Mouse (Mus musculus): ENCODE measurements around the gene Olfr609. TPM values are rescaled to one million over a fixed set of nuclear protein-coding genes. Genes with fewer than 3 reads are reported as not detected.

Olfr609 gene
- total RNA-seq (2023), result not detected in 4 replicates

DNA sequence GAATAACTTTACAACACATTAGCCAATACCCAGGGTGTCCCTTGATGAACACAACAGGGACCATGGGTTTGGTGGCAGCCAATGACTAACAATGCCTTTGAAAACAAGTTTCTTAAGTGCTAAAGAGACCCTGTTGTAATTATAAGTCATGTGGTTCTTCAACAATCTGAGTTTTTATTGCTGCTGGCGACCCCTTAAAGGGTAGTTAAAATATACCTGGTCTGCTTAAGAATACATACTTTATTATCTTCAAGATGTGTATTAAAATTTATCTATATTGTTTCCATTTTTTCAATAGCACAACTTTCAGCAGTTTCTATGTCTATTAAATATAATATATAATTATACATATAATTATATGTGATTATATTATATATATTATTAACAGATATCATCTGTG, at the start of gene Olfr609:
Gene Olfr609 (minus strand): TSS at position 101 of the 400 bp plus-strand sequence.

DNA sequence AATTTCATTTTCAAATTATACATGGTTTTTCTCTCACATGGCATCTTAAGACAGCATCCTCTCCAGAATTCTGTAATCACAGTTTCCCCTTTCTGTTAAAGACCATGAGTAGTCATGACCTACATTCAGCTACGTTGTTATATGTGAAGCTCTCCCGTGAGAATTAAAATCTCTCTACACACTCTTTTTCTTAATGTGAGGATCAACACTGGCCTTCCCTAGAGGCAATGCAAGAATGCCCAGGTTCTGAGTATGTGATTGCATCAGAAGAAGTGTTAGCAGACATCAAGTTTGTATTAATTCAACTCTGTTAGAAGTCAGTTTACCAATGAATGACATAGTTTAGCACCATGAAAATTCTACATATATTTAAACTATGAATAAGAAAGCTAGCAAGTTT, 44.8 kb upstream of the Olfr609 start, which contains the start of gene Olfr612:
Gene Olfr612 (minus strand): TSS at position 101 of the 400 bp plus-strand sequence.

DNA sequence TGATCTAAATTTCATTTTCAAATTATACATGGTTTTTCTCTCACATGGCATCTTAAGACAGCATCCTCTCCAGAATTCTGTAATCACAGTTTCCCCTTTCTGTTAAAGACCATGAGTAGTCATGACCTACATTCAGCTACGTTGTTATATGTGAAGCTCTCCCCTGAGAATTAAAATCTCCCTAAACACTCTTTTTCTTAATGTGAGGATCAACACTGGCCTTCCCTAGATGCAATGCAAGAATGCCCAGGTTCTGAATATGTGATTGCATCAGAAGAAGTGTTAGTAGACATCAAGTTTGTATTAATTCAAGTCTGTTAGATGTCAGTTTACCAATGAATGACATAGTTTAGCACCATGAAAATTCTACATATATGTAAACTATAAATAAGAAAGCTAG, 22.9 kb upstream of the Olfr609 start, which contains the start of gene Olfr611:
Gene Olfr611 (minus strand): TSS at position 101 of the 400 bp plus-strand sequence.

DNA sequence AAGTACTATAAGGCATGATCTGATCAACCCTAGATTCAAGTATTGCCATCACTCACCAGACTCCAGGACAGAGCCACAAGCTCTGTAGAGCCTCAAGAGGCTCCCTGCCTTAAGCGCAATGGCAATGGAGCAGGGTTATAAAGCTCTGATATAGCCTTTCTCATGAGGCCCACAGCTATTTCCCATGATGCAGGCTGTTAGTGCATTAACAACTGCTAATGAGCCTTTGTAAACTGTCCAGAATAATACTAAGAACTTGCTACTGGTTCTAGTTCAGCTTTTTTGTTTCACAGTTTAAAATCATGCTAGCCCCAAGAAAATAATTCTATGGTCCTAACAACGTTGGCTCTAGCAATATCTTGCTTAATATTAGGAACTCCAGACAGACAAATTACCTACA, 14.2 kb upstream of the Olfr609 start, which contains the start of gene Olfr610:
Gene Olfr610 (minus strand): TSS at position 101 of the 400 bp plus-strand sequence.

DNA sequence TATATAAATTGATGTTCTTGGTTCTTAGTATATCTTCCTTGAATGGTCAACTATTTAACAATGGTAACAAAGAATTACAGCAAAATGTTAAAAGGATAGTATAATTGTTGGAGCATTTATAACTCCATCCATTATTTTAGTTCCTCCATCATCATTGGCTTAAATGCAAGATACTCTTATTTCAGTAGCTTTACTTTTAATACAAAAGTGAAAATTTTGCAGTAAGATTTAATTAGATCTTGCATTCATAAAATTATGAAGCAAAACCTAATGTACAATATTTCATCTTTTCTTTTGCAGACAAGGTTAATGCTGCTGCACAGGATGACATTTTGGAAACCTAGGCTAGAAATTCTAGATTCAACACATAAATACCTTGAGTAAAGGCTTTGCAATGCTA, 28.3 kb downstream of the Olfr609 start, which contains the start of gene Olfr608:
Gene Olfr608 (plus strand): TSS at position 301 of the 400 bp plus-strand sequence.

DNA sequence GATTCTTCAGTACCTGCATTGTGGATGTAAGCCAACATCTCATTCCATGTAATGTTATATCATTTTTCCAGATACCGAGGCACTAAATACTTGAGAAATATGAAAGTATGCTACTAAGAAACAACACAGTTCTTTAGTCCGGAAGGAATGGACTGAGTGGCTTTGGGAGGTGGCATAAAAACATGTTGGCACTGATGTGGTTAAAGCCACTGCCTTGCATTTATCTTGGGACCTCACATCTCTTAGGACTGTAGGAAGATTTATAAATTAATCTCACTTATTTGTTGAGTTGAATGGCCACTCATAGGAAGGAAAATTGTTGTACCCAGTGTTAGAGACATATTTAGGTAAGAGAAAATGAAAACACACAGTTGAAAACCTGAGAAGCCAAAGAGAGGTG, 49.1 kb downstream of the Olfr609 start, which contains the start of gene Olfr606:
Gene Olfr606 (plus strand): TSS at position 301 of the 400 bp plus-strand sequence.

DNA sequence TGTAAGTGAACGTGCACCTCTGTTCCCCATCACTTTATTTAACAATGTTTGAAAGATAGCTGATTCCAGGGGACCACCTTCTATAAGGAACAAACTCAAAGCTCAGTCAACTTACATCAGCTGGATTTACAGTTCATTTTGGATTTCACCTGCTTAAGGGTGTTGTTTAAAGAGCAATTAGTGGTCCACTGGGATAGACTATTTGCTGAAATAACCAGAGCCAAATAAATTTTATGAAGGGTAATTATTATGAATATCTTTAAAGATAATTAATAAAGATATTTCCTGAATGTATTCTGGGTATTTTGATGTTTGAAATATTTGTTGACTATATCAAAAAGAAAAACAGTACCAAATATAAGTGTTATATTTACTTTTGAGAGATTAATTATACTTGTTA, 52.5 kb downstream of the Olfr609 start, which contains the start of gene Olfr605:
Gene Olfr605 (minus strand): TSS at position 101 of the 400 bp plus-strand sequence.

Other genes starting within 250 kb of the Olfr609 start
- gene Usp17ld, start 245.6 kb downstream of the Olfr609 start, total RNA-seq (2023), result not detected in 4 replicates
- not detected in 4 replicates for gene Olfr596, start 192.4 kb downstream of the Olfr609 start, total RNA-seq (2023)
- not detected in 4 replicates for gene Olfr597, start 181.7 kb downstream of the Olfr609 start, total RNA-seq (2023)
- not detected in 4 replicates for gene Olfr598, start 174.5 kb downstream of the Olfr609 start, total RNA-seq (2023)
- gene Olfr599, start 162.1 kb downstream of the Olfr609 start, total RNA-seq (2023), result not detected in 4 replicates
- not detected in 4 replicates for gene Olfr600, start 148.4 kb downstream of the Olfr609 start, total RNA-seq (2023)
- not detected in 4 replicates for gene Olfr601, start 135.4 kb downstream of the Olfr609 start, total RNA-seq (2023)
- gene Olfr603, start 111.9 kb downstream of the Olfr609 start, total RNA-seq (2023), result not detected in 4 replicates
- gene Usp17lc, start 83.0 kb downstream of the Olfr609 start, total RNA-seq (2023), result not detected in 4 replicates
- gene Olfr605, start 52.6 kb downstream of the Olfr609 start, total RNA-seq (2023), result not detected in 4 replicates
- not detected in 4 replicates for gene Olfr606, start 49.0 kb downstream of the Olfr609 start, total RNA-seq (2023)
- not detected in 4 replicates for gene Olfr607, start 33.9 kb downstream of the Olfr609 start, total RNA-seq (2023)
- gene Olfr608, start 28.2 kb downstream of the Olfr609 start, total RNA-seq (2023), result not detected in 4 replicates
- gene Olfr610, start 14.1 kb upstream of the Olfr609 start, total RNA-seq (2023), result not detected in 4 replicates
- not detected in 4 replicates for gene Olfr611, start 22.8 kb upstream of the Olfr609 start, total RNA-seq (2023)
- not detected in 4 replicates for gene Olfr612, start 44.7 kb upstream of the Olfr609 start, total RNA-seq (2023)
- not detected in 4 replicates for gene Olfr613, start 50.0 kb upstream of the Olfr609 start, total RNA-seq (2023)
- gene Olfr615, start 58.0 kb upstream of the Olfr609 start, total RNA-seq (2023), result not detected in 4 replicates
- not detected in 4 replicates for gene Olfr616, start 71.1 kb upstream of the Olfr609 start, total RNA-seq (2023)
- not detected in 4 replicates for gene Olfr617, start 75.0 kb upstream of the Olfr609 start, total RNA-seq (2023)
- not detected in 4 replicates for gene Olfr618, start 92.0 kb upstream of the Olfr609 start, total RNA-seq (2023)
- not detected in 4 replicates for gene Olfr619, start 102.5 kb upstream of the Olfr609 start, total RNA-seq (2023)
- not detected in 4 replicates for gene Olfr620, start 114.5 kb upstream of the Olfr609 start, total RNA-seq (2023)
- not detected in 4 replicates for gene Olfr622, start 144.6 kb upstream of the Olfr609 start, total RNA-seq (2023)
- gene Olfr623, start 165.6 kb upstream of the Olfr609 start, total RNA-seq (2023), result not detected in 4 replicates
- not detected in 4 replicates for gene Olfr624, start 173.1 kb upstream of the Olfr609 start, total RNA-seq (2023)
- not detected in 4 replicates for gene Olfr625-ps1, start 184.7 kb upstream of the Olfr609 start, total RNA-seq (2023)
- gene Olfr243, start 216.6 kb upstream of the Olfr609 start, total RNA-seq (2023), result not detected in 4 replicates
- not detected in 4 replicates for gene Olfr628, start 232.3 kb upstream of the Olfr609 start, total RNA-seq (2023)
- gene Olfr629, start 246.9 kb upstream of the Olfr609 start, total RNA-seq (2023), result not detected in 4 replicates

Data from B cell, adult 62 days (primary cell).